Mouse (Mus musculus) thymus, adult 18-20 months (tissue): ENCODE data around the gene Gsta2.
"Not testable (repeated sequence)": the region's sequence is repeated elsewhere in the genome, so short reads cannot be mapped to it uniquely, and the experiment has no call there.

Experiments used
- DNase-seq, 2 experiments: peaks; one replicate each; pipeline ENCODE4 v3.0.0; 2022; ENCODE audit warnings: mixed read lengths in 2 of 2

Gsta2 gene

GRCm38 (mm10) chr9:78299143-78299542, 56.4 kb downstream of the Gsta2 start:
- not testable (repeated sequence) for DNase-seq

- DNase-seq = no peak
Observed at GRCm38 (mm10) chr9:78298232-78298631, 57.4 kb downstream of the Gsta2 start.

GRCm38 (mm10) chr9:78296089-78296488, 59.5 kb downstream of the Gsta2 start:
- peak in 1 of 2 experiments; percentile 5 for DNase-seq

GRCm38 (mm10) chr9:78294781-78295180, 60.8 kb downstream of the Gsta2 start:
- DNase-seq = not testable (repeated sequence)

GRCm38 (mm10) chr9:78293683-78294082, 61.9 kb downstream of the Gsta2 start:
- DNase-seq = not testable (repeated sequence)

- not testable (repeated sequence) for DNase-seq
Observed at GRCm38 (mm10) chr9:78292462-78292861, 63.1 kb downstream of the Gsta2 start.

- not testable (repeated sequence) for DNase-seq
Observed at GRCm38 (mm10) chr9:78289723-78290122, 65.9 kb downstream of the Gsta2 start, which contains the start of gene Gm10639. Gene Gm10639 (plus strand): TSS chr9:78289923.

- not testable (repeated sequence) for DNase-seq
Observed at GRCm38 (mm10) chr9:78289063-78289462, 66.5 kb downstream of the Gsta2 start.

- not testable (repeated sequence) for DNase-seq
Observed at GRCm38 (mm10) chr9:78282002-78282711, 73.4 kb downstream of the Gsta2 start.
